Mouse (Mus musculus): ENCODE results near the gene Aloxe3.
A peak's percentile ranks its signal among the peaks of the same experiment; 100 is the strongest.

The Aloxe3 gene

DNA sequence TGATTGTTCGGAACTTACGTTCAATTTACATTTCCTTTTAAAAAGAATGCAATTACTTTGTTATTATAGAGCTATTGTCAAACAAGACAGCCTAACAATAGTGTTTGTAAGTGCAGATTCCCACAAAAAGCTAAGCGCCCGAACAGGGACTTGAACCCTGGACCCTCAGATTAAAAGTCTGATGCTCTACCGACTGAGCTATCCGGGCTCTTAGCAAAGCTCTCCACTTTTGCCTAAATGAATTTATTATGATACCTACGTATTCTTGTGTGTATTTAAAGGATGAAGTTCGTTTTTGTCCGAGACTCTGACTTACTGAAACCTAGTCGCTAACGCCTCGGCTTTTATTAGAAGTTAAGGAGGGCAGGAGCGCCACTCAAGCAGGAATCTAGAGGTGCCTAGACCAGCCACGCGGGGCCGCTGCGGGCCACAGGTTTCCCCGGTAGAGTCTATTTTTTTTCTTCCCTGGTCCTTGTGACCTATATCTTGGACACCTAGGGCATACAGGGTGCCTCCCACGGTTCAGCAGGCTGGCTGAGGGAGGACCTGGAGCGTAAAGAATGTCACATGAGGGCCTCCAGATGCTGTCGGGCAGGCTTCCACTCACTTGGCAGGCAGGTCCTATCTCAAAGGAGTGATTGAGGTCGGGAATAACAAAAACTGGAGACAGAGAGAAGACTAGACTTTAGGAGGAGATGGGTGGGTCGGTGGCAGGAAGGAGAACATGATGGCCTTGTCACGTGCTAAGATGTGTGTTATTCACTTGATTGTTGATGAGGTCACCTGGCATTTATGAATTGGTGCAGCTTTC is 450 bp upstream of the Aloxe3 start:
- DNase-seq = peak; percentile 77

DNA sequence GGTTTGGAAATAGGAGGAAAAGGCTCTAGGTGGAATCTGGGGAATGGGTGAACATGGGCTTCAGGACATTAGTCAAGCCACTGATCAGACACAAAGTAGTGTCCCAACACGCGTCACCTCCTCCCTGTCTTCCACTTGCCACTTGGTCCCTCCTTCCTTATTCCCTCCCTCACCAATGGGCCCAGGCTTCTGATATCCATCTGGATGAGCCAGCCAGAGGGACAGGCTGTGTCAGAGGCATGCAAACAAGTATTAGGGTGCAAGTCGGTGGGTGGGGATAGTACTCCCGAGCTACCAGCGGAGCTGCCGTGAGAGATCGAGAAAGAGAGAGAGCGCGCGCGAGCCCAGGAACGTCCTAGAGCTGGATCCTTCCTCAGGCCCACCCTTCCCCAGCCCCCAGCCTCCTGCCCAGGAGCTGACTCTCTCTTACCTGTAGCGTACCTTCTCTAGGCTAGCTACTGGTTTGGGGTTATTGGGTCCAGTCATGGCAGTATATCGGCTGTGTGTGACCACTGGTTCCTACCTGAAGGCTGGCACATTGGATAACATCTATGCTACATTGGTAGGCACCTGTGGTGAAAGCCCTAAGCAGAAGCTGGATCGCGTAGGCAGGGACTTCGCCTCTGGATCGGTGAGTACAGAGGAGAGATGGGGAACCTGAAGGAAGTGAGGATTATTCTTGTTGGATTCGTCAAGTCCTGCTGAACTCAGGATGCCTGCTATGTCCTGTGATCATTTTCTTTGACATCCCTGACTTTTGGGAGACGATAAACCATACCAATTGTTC is 416 bp downstream of the Aloxe3 start:
- DNase-seq = peak; percentile 38

- no peak for DNase-seq
These were observed 1.0 kb downstream of the Aloxe3 start for GRCm38 (mm10) chr11:69126706-69127095.

DNA sequence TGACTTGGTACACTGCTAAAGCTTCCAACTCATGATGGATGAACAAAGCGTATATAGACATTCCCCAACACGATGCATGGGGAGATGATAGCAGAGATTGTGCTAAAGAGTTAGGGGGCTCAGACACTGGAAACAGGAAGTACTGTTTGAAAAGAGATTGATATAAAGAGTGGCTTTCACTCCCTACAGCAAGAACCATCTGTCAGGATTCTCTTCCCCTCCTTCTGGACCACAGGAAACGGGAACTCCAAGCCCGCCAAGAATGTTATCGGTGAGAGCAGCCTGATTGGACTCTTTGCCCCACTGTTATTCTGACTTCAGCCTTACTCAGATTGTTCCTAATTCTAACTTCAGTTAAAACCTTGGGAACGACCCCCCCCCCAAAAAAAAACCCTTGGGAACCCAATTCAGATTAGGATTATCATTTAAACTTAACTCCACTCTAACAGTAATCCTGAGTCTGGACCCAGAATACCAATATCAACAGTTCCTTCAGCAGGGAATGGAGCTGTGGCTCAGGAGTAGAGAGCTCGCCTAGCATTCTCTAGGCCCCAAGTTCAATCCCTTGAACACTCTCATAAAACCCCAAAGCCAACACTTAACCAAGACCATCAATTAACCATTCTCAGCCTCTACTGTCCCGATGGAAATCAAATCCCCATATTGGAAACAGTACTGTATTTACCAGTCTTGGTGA is 2.9 kb downstream of the Aloxe3 start:
- no peak for DNase-seq

- no peak for DNase-seq
These were observed 7.8 kb downstream of the Aloxe3 start for GRCm38 (mm10) chr11:69133566-69133922.

DNA sequence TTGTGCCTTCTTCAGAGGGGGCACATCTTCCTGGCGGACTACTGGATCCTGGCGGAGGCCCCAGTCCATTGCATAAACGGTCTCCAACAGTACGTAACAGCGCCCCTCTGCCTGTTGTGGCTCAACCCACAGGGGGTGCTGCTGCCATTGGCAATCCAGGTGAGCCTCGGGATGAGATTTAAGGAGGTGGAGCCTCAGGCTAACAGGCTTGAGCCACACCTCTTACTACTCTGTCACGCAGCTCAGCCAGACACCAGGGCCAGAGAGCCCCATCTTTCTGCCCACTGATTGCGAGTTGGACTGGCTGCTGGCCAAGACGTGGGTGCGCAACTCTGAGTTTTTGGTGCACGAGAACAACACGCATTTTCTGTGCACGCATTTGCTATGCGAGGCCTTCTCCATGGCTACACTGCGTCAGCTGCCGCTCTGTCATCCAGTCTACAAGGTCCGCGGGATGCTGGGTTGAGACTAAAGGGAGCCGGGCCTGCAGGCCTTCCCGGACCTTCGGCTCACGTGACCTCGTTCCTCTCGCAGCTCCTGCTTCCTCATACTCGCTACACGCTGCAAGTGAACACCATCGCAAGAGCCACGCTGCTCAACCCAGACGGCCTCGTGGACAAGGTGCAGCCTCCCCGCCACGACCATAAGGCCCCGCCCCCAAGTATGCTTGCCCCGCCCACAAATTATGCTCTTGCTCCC is 8.4 kb downstream of the Aloxe3 start:
- peak; percentile 71 for DNase-seq

- DNase-seq = no peak
These were observed 8.9 kb downstream of the Aloxe3 start for GRCm38 (mm10) chr11:69134622-69134968.

GRCm38 (mm10) chr11:69135361-69135760 is 9.7 kb downstream of the Aloxe3 start:
- no peak for DNase-seq

DNA sequence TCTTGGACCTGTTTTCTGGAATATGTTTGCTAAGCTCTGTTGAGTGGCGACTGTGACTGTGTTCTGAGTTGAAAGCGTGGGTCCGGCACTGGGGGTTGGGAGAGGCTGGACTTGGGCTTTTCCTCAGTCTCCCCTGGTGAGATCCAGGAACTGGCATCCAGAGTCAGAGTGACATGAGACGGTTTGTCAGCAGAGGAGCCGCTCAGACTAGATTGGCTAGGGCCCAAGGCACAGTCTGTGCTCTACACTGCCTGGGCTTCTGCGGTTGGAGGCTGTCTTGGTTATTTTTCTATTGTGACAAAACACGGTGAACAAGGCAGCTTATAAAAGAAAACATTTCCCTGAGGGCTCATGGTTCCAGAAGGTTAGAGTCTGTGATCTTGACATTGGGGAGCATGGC is 21.9 kb downstream of the Aloxe3 start:
- no peak for DNase-seq

GRCm38 (mm10) chr11:69148451-69148960 is 22.8 kb downstream of the Aloxe3 start:
- DNase-seq = no peak

DNA sequence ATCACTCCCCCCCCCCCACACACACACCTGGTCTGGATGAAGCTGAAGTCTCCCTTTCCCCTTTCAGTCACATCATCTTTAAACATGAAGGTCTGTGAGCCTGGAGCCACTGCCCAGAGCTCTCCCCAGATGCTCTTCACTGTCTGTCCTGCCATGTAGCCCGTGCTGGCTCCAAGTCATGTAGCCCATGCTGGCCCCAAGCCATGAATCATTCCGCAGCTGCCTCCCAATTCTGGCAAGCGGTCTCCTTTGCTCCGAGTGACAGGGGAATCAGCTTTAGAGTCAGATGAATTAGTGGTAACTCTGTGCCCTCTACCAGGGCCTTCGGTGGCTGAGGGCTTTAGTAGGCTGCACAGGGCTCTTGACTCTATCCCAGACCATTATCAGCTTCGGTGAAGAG is 24.0 kb downstream of the Aloxe3 start:
- DNase-seq = peak; percentile 29

DNA sequence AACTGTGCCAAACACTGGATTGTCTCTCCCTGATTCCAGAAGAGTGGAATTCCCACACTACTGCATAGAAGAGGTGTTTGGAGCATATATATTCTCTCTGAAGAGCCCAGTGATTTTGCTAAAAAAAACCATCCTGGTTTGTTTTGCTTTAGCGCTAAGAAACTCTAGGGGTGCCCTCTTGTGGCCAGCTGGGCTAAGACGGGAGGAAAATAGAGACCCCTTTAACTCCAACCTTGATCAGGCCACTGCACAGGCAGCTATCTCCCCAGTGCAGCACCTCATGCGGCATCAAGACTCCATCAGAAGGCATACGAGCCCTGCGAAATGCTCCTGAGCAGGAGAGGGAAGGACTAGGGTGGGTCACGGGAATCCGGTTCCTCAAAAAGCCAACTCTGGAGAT is 24.7 kb downstream of the Aloxe3 start:
- peak; percentile 80 for DNase-seq

DNA sequence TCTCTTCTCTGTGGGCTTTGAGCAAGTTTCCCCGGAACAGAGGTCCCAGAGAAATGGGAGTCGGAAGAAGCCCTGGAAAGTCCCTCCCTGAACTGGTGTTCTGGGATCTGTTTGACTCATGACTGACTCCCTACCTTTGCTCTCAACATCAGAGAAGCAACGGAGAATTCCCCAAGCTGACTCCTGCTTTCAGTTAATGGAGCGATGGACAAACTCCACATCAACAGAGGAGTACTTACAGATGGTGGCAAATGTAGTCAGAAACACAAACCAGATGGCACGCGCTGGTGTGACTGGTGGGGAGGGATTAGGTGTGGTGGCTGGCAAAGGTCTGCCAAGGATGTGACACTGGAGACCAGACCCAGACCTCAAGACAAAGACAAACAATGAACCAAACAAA is 25.3 kb downstream of the Aloxe3 start:
- DNase-seq = no peak

DNA sequence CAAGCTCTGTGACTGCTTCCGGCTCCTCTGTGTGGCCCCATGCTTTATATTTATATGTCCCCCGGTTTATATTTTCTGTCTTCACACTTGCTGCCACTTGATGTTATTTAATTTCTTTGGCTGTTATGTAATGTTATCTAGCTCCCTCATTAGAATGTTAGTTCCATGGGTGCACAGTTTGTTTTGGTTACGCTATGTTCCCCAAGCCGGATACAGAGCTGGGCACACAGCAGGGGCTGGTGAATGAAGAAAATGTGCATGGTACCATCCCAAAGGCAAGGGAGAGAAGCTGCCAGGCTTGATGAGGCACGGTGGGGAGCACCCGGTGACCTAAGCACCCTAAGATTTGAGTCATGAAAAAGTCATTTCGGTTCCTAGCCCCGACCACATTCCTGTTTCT is 28.1 kb downstream of the Aloxe3 start:
- no peak for DNase-seq

- no peak for DNase-seq
These were observed 29.7 kb downstream of the Aloxe3 start for GRCm38 (mm10) chr11:69155351-69155750.

GRCm38 (mm10) chr11:69156800-69157199 is 31.1 kb downstream of the Aloxe3 start, which contains the start of gene Alox12b:
Gene Alox12b (plus strand): TSS chr11:69156989.
- no peak for DNase-seq

- no peak for DNase-seq
These were observed 43.6 kb downstream of the Aloxe3 start for GRCm38 (mm10) chr11:69169313-69169712.

DNA sequence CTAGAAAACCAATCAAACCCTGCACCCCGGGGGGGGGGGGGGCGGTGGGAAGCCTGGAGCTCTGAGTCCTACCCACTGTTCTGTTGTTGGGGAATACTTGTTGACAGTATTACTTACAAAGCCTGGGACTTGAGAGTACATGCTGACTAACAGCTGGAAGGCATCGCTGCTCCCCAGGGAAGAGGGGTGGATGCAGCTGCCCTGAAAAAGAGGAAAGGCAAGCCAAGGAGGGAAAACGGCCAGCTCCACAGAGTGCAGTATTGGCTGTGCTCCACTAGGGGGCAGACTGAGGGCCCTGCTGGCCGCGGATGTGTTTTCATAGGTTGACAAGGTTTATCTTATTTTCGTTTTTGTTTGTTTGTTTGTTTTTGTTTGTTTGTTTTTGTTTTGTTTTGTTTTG is 45.9 kb downstream of the Aloxe3 start:
- DNase-seq = peak; percentile 65

GRCm38 (mm10) chr11:69172606-69173005 is 46.9 kb downstream of the Aloxe3 start:
- DNase-seq = no peak

GRCm38 (mm10) chr11:69174722-69175121 is 49.0 kb downstream of the Aloxe3 start:
- no peak for DNase-seq

DNA sequence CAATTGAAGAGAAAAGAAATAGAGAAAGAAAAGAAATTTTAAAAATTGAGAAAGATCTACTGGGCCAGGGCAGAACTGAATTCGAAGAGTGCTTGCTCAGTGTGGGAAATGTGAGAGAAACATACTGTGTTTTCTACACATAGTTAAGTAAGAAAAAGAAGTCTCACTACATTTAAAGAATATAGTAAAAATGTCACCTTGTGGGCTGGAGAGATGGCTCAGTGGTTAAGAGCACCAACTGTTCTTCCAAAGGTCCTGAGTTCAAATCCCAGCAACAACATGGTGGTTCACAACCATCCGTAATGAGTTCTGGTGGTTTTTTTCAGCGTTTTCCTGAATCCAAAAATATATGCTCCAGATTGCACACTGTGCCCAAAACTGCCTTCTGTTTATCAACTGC is 52.8 kb downstream of the Aloxe3 start:
- DNase-seq = no peak

GRCm38 (mm10) chr11:69179512-69179911 is 53.8 kb downstream of the Aloxe3 start:
- no peak for DNase-seq

DNA sequence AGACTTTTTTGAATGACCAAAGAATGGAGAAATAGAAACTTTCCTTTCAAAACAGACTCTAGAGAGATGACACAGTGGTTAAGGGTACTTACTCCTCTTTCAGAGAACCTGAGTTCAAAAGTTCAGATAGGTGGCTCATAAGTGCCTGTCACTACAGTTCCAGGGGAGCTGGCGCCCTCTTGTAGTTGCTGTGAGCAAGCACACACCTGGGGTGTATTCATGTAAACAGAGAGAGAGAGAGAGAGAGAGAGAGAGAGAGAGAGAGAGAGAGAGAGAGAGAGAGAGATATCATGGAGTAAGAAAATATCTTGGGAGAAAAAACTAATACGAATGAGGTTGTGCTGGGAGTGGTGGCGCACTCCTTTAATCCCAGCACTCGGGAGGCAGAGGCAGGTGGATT is 54.4 kb downstream of the Aloxe3 start:
- no peak for DNase-seq

All from right cerebral cortex, postnatal 4 days (tissue).